Mouse (Mus musculus) splenic B cell, adult 2 months (primary cell): ENCODE data around the gene Nlgn1.

ENCODE experiments used
- DNase-seq: peaks from one replicate; pipeline ENCODE4 v3.0.0-alpha.2; 2011; ENCODE audit warnings: low read depth, low spot score
- H3K27me3 ChIP-seq: 2 replicates; pipeline ENCODE4 v1.6.1; 2012; ENCODE audit warnings: mild to moderate bottlenecking, low read length, moderate library complexity, mixed read lengths; ENCODE audit not compliant: control insufficient read depth, poor library complexity, insufficient read depth, severe bottlenecking
- H3K36me3 ChIP-seq: 2 replicates; pipeline ENCODE4 v1.6.1; 2012; ENCODE audit warnings: mild to moderate bottlenecking, low read length, moderate library complexity, mixed read lengths; ENCODE audit not compliant: control insufficient read depth, poor library complexity, insufficient read depth, severe bottlenecking

The Nlgn1 gene

GRCm38 (mm10) chr3:26152510-26153035 lies 179.7 kb downstream of the Nlgn1 start:
- DNase-seq = no peak
- no peaks in the 10 kb centered on the region for H3K27me3 ChIP-seq
- no peaks in the 10 kb centered on the region for H3K36me3 ChIP-seq

- no peaks in the 10 kb centered on the region for H3K27me3 ChIP-seq
- DNase-seq = no peak
- no peaks in the 10 kb centered on the region for H3K36me3 ChIP-seq
Observed at GRCm38 (mm10) chr3:26151351-26152020, 180.8 kb downstream of the Nlgn1 start.

GRCm38 (mm10) chr3:26146174-26146573 lies 186.1 kb downstream of the Nlgn1 start:
- Histone ChIP-seq H3K27me3 (no peaks in the 10 kb centered on the region), H3K36me3 (no peaks in the 10 kb centered on the region)
- no peak for DNase-seq

GRCm38 (mm10) chr3:26145441-26145840 lies 186.8 kb downstream of the Nlgn1 start:
- Histone ChIP-seq H3K36me3 (no peaks in the 10 kb centered on the region), H3K27me3 (no peaks in the 10 kb centered on the region)
- no peak for DNase-seq

GRCm38 (mm10) chr3:26141590-26141989 lies 190.7 kb downstream of the Nlgn1 start:
- Histone ChIP-seq H3K36me3 (no peaks in the 10 kb centered on the region), H3K27me3 (no peaks in the 10 kb centered on the region)
- no peak for DNase-seq

GRCm38 (mm10) chr3:26134839-26135651 lies 197.2 kb downstream of the Nlgn1 start:
- Histone ChIP-seq H3K36me3 (no peaks in the 10 kb centered on the region), H3K27me3 (no peaks in the 10 kb centered on the region)
- no peak for DNase-seq

- no peaks in the 10 kb centered on the region for H3K36me3 ChIP-seq
- H3K27me3 ChIP-seq = no peaks in the 10 kb centered on the region
- DNase-seq = no peak
Observed at GRCm38 (mm10) chr3:26130919-26131318, 201.3 kb downstream of the Nlgn1 start.

GRCm38 (mm10) chr3:26129455-26129854 lies 202.8 kb downstream of the Nlgn1 start:
- H3K36me3 ChIP-seq = no peaks in the 10 kb centered on the region
- DNase-seq = no peak
- H3K27me3 ChIP-seq = no peaks in the 10 kb centered on the region

- no peaks in the 10 kb centered on the region for H3K27me3 ChIP-seq
- H3K36me3 ChIP-seq = no peaks in the 10 kb centered on the region
- DNase-seq = no peak
Observed at GRCm38 (mm10) chr3:26117071-26117470, 215.2 kb downstream of the Nlgn1 start.

GRCm38 (mm10) chr3:26106361-26106760 lies 225.9 kb downstream of the Nlgn1 start:
- DNase-seq = no peak
- no peaks in the 10 kb centered on the region for H3K27me3 ChIP-seq
- H3K36me3 ChIP-seq = no peaks in the 10 kb centered on the region

- no peaks in the 10 kb centered on the region for H3K27me3 ChIP-seq
- DNase-seq = no peak
- H3K36me3 ChIP-seq = no peaks in the 10 kb centered on the region
Observed at GRCm38 (mm10) chr3:26105528-26105927, 226.7 kb downstream of the Nlgn1 start.

- Histone ChIP-seq H3K36me3 (no peaks in the 10 kb centered on the region), H3K27me3 (no peaks in the 10 kb centered on the region)
- no peak for DNase-seq
Observed at GRCm38 (mm10) chr3:26102271-26102670, 230.0 kb downstream of the Nlgn1 start.

- Histone ChIP-seq H3K27me3 (no peaks in the 10 kb centered on the region), H3K36me3 (no peaks in the 10 kb centered on the region)
- no peak for DNase-seq
Observed at GRCm38 (mm10) chr3:26095551-26095950, 236.7 kb downstream of the Nlgn1 start.

GRCm38 (mm10) chr3:26069366-26069765 lies 262.9 kb downstream of the Nlgn1 start:
- Histone ChIP-seq H3K27me3 (no peaks in the 10 kb centered on the region), H3K36me3 (no peaks in the 10 kb centered on the region)
- DNase-seq = no peak

GRCm38 (mm10) chr3:26050769-26051168 lies 281.5 kb downstream of the Nlgn1 start:
- Histone ChIP-seq H3K27me3 (no peaks in the 10 kb centered on the region), H3K36me3 (no peaks in the 10 kb centered on the region)
- DNase-seq = no peak
